Mouse (Mus musculus) heart, embryonic 16.5 days (tissue): ENCODE data around the gene Apaf1. TPM values are rescaled to one million over a fixed set of nuclear protein-coding genes. Genes with fewer than 3 reads are reported as not detected.

Experiments used
- ATAC-seq: fragments of 200-750 bp; cut with Nextera tagmentation; replicated peaks from 2 replicates; pipeline ENCODE4 v1.8.0; 2017; ENCODE audit warnings: moderate number of reproducible peaks; ENCODE audit not compliant: insufficient read depth, low FRiP score; ENCODE audit errors: extremely low read depth
- H3K27ac ChIP-seq: fragments of 300-500 bp; sonication (generic); 2 replicates; pipeline ENCODE4 v1.5.1; 2014; ENCODE audit warnings: mild to moderate bottlenecking, low read length, control low read depth, moderate library complexity
- H3K27me3 ChIP-seq: fragments of 300-500 bp; sonication (generic); 2 replicates; pipeline ENCODE4 v1.6.1; 2014; ENCODE audit warnings: low read length, mixed read lengths; ENCODE audit not compliant: control insufficient read depth, insufficient read depth
- H3K36me3 ChIP-seq: fragments of 300-500 bp; sonication (generic); 2 replicates; pipeline ENCODE4 v1.6.1; 2014; ENCODE audit not compliant: control insufficient read depth, insufficient read depth
- H3K4me1 ChIP-seq: fragments of 300-500 bp; sonication (generic); 2 replicates; pipeline ENCODE4 v1.6.1; 2014; ENCODE audit warnings: low read length, mixed read lengths; ENCODE audit not compliant: control insufficient read depth, insufficient read depth
- H3K4me2 ChIP-seq: fragments of 300-500 bp; sonication (generic); 2 replicates; pipeline ENCODE4 v1.6.1; 2014; ENCODE audit warnings: low read depth, mild to moderate bottlenecking, control low read depth, low read length
- H3K4me3 ChIP-seq: fragments of 300-500 bp; sonication (generic); 2 replicates; pipeline ENCODE4 v1.5.1; 2014; ENCODE audit warnings: mild to moderate bottlenecking, control low read depth, low read length
- H3K9ac ChIP-seq: fragments of 300-500 bp; sonication (generic); 2 replicates; pipeline ENCODE4 v1.6.1; 2014; ENCODE audit warnings: low read length, control low read depth
- H3K9me3 ChIP-seq: fragments of 300-500 bp; sonication (generic); replicated peaks from 2 replicates; pipeline ENCODE4 v1.6.1; 2016; ENCODE audit warnings: low read length; ENCODE audit not compliant: control insufficient read depth
- WGBS: fragments of 180-500 bp; shearing (Covaris S2); extraction: QIAGEN DNeasy Blood & Tissue Kit; methylation state at CpG from one replicate; pipeline ENCODE4 v1.1.7; 2014; 5-methylcytosine and 5-hydroxymethylcytosine counted together
- polyA plus RNA-seq: library from polyadenylated mRNA; unstranded; fragments of >200 nt; fragmentation: Nextera tagmentation; extraction: Ambion mirVana; gene quantifications from 2 replicates; pipeline ENCODE4 v1.2.1, GENCODE M21; 2015

Gene Apaf1
- polyA plus RNA-seq, 1 experiment from 2014 or later: 8.5 TPM

DNA sequence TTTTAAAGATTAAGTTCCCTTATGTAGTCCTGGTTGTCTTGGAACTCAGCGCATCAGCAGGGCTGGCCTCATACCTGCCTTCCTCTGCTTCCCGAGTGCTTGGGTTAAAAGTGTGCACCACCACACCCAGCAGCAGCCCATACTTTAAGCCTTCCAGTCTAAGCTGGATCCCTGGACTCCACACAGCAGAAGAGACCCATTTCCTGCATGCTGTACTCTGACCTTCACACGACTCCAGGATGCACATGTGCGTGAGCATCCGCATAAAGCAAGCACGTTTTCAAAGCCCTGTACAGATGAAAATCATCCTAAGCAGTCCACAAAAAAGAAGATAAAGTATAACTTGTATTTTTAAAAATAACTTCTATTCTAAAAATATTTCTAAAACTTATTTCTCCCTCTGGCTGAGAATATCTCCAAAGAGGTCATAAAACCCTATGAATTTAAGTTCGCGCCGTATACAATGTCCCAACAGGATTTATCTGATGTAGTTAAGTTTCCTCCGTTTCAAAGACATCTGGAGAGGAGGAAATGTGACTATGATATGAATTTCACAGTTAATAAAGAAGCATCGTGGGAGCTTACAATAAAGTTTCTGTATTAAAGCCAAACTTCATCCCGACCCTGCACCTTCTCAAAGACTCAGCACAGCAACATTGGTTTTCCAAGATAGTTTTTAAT is 76.6 kb downstream of the Apaf1 start:
- H3K4me2 ChIP-seq: no peak overlapping the region
- no peak overlapping the region for H3K9ac ChIP-seq
- H3K4me3 ChIP-seq: no peak overlapping the region
- H3K4me1 ChIP-seq: no peaks in the 10 kb centered on the region
- H3K9me3 ChIP-seq: no peaks in the 10 kb centered on the region
- ATAC-seq: no peak
- no peak overlapping the region; the same call in 1 of the 2 replicates for H3K27ac ChIP-seq
- 74% methylated on average over 12 of the region's 12 CpGs for WGBS
- H3K36me3 ChIP-seq: peaks cover 17% of the 10 kb centered on the region
- no peaks in the 10 kb centered on the region for H3K27me3 ChIP-seq

DNA sequence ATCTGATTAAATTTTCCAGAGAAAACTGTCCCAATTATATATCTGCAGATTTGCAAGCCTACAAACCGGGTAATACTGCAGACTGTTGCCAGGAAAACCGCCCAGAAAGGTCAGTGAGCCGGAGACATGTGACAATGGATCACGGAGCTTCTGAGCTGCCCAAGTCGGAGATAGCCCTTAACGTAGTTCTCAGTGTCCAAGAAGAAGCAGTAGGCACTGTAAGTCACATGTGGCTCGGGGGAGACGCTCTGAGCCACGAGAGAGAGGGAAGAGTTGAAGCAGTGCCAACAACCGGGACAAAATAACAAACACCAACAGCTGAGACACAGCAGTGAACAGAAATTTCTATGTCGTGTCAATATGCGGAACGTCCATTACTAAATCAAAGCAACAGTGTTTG is 81.1 kb downstream of the Apaf1 start:
- H3K4me1 ChIP-seq: no peaks in the 10 kb centered on the region
- no peaks in the 10 kb centered on the region for H3K27me3 ChIP-seq
- no peaks in the 10 kb centered on the region for H3K9me3 ChIP-seq
- 71% methylated on average over 13 of the region's 13 CpGs for WGBS
- H3K9ac ChIP-seq: no peak overlapping the region
- ATAC-seq: no peak
- no peak overlapping the region for H3K4me3 ChIP-seq
- peaks cover 6% of the 10 kb centered on the region; the same call in 1 of the 2 replicates for H3K36me3 ChIP-seq
- no peak overlapping the region for H3K4me2 ChIP-seq
- no peak overlapping the region for H3K27ac ChIP-seq

DNA sequence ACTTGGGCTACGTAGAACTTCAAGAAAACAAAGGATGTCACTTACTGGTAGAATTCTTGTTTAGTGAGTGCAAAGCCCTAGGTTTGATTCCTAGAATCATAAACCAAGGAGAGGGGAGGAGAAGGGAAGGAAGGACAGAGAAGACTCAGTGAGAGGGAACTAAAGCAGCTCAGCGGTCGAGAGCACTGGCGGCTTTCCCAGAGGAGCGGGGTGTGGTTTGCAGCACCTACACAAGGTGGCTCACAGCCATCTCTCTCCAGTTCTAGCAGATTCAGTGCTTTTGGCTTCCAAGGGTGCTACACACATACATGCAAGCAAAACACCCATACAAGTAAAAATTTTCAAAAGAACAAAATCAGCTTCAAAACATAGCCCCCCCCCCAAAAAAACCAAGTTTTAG is 82.7 kb downstream of the Apaf1 start:
- 69% methylated on average over 5 of the region's 5 CpGs for WGBS
- H3K4me1 ChIP-seq: no peaks in the 10 kb centered on the region
- H3K9me3 ChIP-seq: no peaks in the 10 kb centered on the region
- H3K9ac ChIP-seq: no peak overlapping the region
- no peaks in the 10 kb centered on the region for H3K27me3 ChIP-seq
- H3K4me3 ChIP-seq: no peak overlapping the region
- ATAC-seq: no peak
- H3K36me3 ChIP-seq: peaks cover 13% of the 10 kb centered on the region
- H3K4me2 ChIP-seq: no peak overlapping the region
- H3K27ac ChIP-seq: no peak overlapping the region

DNA sequence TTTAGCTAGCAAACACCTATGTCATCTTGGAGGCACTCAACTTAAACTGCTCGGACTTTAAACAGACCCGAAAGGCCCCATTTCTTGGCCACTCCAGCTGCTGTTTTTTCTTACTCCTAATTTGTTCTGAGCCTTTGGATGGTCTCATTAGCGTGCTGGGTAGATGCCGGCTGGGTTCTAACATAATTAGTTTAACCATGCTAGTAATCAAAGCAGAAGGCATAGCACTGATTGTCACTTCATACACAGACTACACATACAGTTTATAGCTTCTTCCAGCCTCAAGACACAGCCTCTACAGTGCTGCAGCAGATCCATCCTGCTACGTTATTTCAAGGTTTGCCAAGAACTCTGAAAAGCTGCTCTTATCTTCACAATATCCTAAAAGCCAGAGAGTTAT is 88.7 kb downstream of the Apaf1 start:
- ATAC-seq: no peak
- no peaks in the 10 kb centered on the region for H3K27me3 ChIP-seq
- H3K9ac ChIP-seq: no peak overlapping the region
- no peak overlapping the region for H3K4me2 ChIP-seq
- no peak overlapping the region for H3K27ac ChIP-seq
- H3K4me3 ChIP-seq: no peak overlapping the region
- H3K36me3 ChIP-seq: peaks cover 16% of the 10 kb centered on the region
- no peaks in the 10 kb centered on the region for H3K9me3 ChIP-seq
- 87% methylated on average over 5 of the region's 5 CpGs for WGBS
- no peaks in the 10 kb centered on the region for H3K4me1 ChIP-seq

- no peak overlapping the region for H3K27ac ChIP-seq
- H3K36me3 ChIP-seq: peaks cover 16% of the 10 kb centered on the region
- no peak overlapping the region for H3K4me3 ChIP-seq
- H3K4me1 ChIP-seq: no peaks in the 10 kb centered on the region
- H3K27me3 ChIP-seq: no peaks in the 10 kb centered on the region
- no peaks in the 10 kb centered on the region for H3K9me3 ChIP-seq
- no peak for ATAC-seq
- H3K4me2 ChIP-seq: no peak overlapping the region
- WGBS: 77% methylated on average over 6 of the region's 6 CpGs
- no peak overlapping the region for H3K9ac ChIP-seq
These were observed 90.3 kb downstream of the Apaf1 start for GRCm38 (mm10) chr10:90992237-90992636.

GRCm38 (mm10) chr10:90990340-90990739 is 92.2 kb downstream of the Apaf1 start:
- no peak overlapping the region for H3K9ac ChIP-seq
- no peaks in the 10 kb centered on the region for H3K27me3 ChIP-seq
- H3K27ac ChIP-seq: no peak overlapping the region
- no peaks in the 10 kb centered on the region for H3K9me3 ChIP-seq
- no peak for ATAC-seq
- 86% methylated on average over 6 of the region's 6 CpGs for WGBS
- H3K4me1 ChIP-seq: no peaks in the 10 kb centered on the region
- no peak overlapping the region for H3K4me2 ChIP-seq
- no peak overlapping the region for H3K4me3 ChIP-seq
- peaks cover 12% of the 10 kb centered on the region for H3K36me3 ChIP-seq

DNA sequence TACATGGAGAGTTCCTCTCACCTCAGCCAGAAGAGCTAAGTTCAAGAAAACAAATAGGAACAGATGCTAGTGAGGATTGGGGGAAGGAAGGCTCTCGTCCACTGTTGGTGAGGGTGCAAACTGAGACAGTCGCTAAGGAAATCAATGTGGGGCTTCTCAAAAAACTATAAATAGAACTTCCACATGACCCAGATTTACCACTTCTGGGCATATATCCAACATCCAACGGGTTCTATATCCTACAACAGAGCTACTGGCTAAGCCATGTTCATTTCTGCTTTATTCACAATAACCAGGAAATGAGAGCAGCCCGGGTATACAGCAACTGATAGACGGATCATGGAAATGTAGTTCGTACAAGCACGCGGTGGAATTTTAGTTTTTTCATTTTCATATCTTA is 99.5 kb downstream of the Apaf1 start:
- no peak overlapping the region for H3K4me2 ChIP-seq
- 47% methylated on average over 8 of the region's 8 CpGs for WGBS
- 0 out of 2 replicates have a peak, but pooled peaks cover 4% of the 10 kb centered on the region for H3K36me3 ChIP-seq
- peaks cover 6% of the 10 kb centered on the region for H3K4me1 ChIP-seq
- no peak overlapping the region for H3K27ac ChIP-seq
- no peak overlapping the region for H3K4me3 ChIP-seq
- H3K9me3 ChIP-seq: no peaks in the 10 kb centered on the region; the same call in 1 of the 2 replicates
- H3K9ac ChIP-seq: no peak overlapping the region
- no peaks in the 10 kb centered on the region for H3K27me3 ChIP-seq
- ATAC-seq: peak; percentile 55; the same call in 1 of the 2 replicates

DNA sequence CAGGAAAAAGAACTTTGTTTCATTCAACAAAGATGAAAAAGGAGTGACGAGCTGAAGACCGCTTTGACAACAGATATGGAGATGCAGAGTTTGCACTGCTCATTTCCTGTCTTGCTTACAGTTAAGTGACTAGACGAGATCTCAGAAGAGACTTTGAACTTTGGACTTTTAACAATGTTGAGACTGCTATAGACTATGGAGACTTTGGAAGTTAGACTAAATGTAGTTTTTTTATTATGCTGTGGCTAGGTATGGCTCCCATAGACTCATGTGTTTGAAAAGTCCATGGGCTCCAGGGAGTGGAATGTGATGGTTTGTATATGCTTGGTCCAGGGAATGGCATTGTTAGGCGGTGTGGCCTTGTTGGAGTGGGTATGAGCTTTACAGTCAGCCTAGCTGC is 100.8 kb downstream of the Apaf1 start:
- no peak overlapping the region for H3K9ac ChIP-seq
- WGBS: 83% methylated on average over 4 of the region's 4 CpGs
- H3K4me1 ChIP-seq: peaks cover 6% of the 10 kb centered on the region
- no peaks in the 10 kb centered on the region for H3K27me3 ChIP-seq
- 0 out of 2 replicates have a peak, but pooled peaks cover 4% of the 10 kb centered on the region for H3K36me3 ChIP-seq
- H3K27ac ChIP-seq: no peak overlapping the region
- no peaks in the 10 kb centered on the region; the same call in 1 of the 2 replicates for H3K9me3 ChIP-seq
- no peak for ATAC-seq
- H3K4me3 ChIP-seq: no peak overlapping the region
- H3K4me2 ChIP-seq: no peak overlapping the region

GRCm38 (mm10) chr10:90974491-90974890 is 108.1 kb downstream of the Apaf1 start:
- peaks cover 4% of the 10 kb centered on the region for H3K27me3 ChIP-seq
- WGBS: 71% methylated on average over 6 of the region's 6 CpGs
- H3K27ac ChIP-seq: no peak overlapping the region
- no peak for ATAC-seq
- H3K9me3 ChIP-seq: no peaks in the 10 kb centered on the region
- no peak overlapping the region for H3K9ac ChIP-seq
- peaks cover 7% of the 10 kb centered on the region; the same call in 1 of the 2 replicates for H3K4me1 ChIP-seq
- no peak overlapping the region for H3K4me2 ChIP-seq
- H3K36me3 ChIP-seq: no peaks in the 10 kb centered on the region
- no peak overlapping the region for H3K4me3 ChIP-seq
